Mouse (Mus musculus): Measurements from ENCODE around the gene Ctsa.

- no peak for TF ChIP-seq POLR2A (IDR thresholded peaks at IDR 0.05; ENCODE audit: low read depth, low read length)
- TF ChIP-seq E2F4 (IDR thresholded peaks at IDR 0.05; ENCODE audit: insufficient replicate concordance, low read depth, low read length), result no peak
- TF ChIP-seq ETS1 (conservative IDR thresholded peaks at IDR 0.05; ENCODE audit: low read depth, low read length), result no peak
- no peak for TF ChIP-seq CTCF (conservative IDR thresholded peaks at IDR 0.05 in 1 of 2, IDR thresholded peaks at IDR 0.05 in 1 of 2; ENCODE audit: low read depth in 2 of 2, low read length in 2 of 2)
Measured at GRCm38 (mm10) chr2:164857842-164858553, 25.3 kb downstream of the Ctsa start.
